Mouse (Mus musculus) CD4-positive naive resting alpha-beta T cell, adult 76 days (primary cell): ENCODE results near the gene Rbm48. TPM values are rescaled to one million over a fixed set of nuclear protein-coding genes. Genes with fewer than 3 reads are reported as not detected.

Source experiments
- total RNA-seq: library from RNA; stranded (reverse); gene quantifications from one replicate; pipeline ENCODE4 v1.2.4, GENCODE M21; 2023

Rbm48 gene
- total RNA-seq = 77.7 TPM

GRCm38 (mm10) chr5:3596399-3596766 lies at the start of gene Rbm48:
Gene Rbm48, minus strand, starts transcription at chr5:3596585.

DNA sequence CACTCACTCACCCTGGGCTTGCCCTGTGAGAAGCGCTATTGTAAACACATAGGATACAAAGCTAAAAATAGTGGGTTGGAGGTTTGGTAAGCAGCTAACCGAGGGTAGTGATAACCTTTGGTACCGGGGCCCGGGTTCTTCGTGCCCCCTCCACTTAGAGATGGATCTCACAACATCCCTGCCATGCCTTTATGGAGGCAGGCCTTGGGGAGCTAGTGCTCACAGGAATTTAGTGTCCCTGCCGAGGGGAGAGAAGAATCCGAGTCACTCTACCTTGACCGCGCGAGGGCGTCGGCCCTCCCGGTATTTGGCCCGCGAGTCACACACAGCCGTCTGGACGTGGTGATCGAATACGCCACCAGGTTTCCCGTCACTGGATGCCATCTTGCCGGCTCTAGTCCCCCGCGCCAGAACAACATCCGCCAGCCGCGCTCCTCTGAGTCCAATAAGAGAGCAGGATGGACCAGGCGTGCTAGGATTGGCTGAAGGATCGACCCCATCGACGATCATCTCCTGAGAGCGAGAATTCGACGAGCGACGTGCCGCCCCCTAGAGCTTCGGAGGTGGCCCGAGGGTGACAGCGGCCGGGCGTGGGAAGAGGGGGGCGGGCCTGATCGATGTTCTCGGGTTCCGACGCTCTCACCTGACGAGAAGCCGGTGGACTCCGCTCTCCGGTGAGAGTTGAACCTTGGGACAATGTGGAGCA lies 539 bp downstream of the Rbm48 start, which contains the start of gene Pex1:
Gene Pex1, plus strand, starts transcription at position 374 of the 706 bp plus-strand sequence.

GRCm38 (mm10) chr5:3571266-3571665 lies 25.1 kb downstream of the Rbm48 start, which contains the start of gene 1700109H08Rik:
Gene 1700109H08Rik, plus strand, starts transcription at chr5:3571566.

DNA sequence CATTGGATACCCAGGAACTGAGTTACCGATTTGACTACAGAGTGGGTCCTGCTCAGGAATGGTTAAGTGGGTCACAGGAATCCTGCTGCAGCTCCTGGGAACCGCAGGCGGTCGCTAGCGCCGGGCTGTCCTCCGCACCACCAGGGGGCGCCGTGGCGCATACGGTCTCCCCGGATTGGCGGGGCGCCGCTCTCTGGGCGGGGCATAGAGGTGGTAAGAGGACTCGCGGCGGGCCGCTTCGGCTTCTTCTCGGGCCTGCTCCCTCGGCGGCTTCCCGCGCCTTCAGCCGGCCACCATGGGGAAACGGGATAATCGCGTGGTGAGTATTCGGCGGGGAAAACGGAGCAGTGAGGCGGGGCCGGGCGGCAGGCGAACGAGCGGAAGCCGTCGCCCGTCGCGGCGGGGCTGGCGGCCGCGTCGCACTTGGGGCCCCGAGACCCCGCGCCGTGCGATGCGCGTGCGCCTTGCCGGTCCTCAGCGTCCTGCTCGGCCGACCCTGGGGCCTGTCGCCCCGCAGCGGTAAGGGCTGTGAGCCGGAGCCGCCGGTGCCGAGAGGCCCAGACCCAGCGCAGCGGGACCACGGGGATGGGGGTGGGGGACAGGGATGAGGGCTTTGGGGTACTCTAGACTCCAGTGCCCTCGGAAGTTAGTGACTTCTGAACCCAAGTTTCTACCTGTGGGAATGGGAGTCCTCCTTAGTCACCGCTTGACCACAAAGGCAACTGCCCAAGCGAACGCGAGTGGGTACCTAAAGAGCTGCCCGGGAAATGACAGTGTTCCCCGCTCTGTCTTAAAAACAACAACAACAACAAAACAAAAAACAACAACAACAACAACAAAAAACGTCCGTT lies 52.5 kb downstream of the Rbm48 start, which contains the start of gene Fam133b:
Gene Fam133b, plus strand, starts transcription at position 205 of the 851 bp plus-strand sequence.

Other genes starting within 250 kb of the Rbm48 start
- gene Fam133b, start 52.8 kb downstream of the Rbm48 start, total RNA-seq = 119 TPM
- gene 1700109H08Rik, start 25.0 kb downstream of the Rbm48 start, total RNA-seq = 36.9 TPM
- 19.8 TPM for gene Pex1, start 519 bp downstream of the Rbm48 start, total RNA-seq
- not detected for gene Tmbim7, start 54.6 kb upstream of the Rbm48 start, total RNA-seq
- gene Gatad1, start 60.6 kb upstream of the Rbm48 start, total RNA-seq = 35.1 TPM
- 90.4 TPM for gene Ankib1, start 206.3 kb upstream of the Rbm48 start, total RNA-seq
- gene Krit1, start 206.6 kb upstream of the Rbm48 start, total RNA-seq = 94.8 TPM
- gene Lrrd1, start 248.6 kb upstream of the Rbm48 start, total RNA-seq = not detected